Mouse (Mus musculus) heart, postnatal 0 days (tissue): Measurements from ENCODE around the gene Hdgfl2. TPM values are rescaled to one million over a fixed set of nuclear protein-coding genes. Genes with fewer than 3 reads are reported as not detected.

Experiments used
- ATAC-seq: fragments of 200-750 bp; cut with Nextera tagmentation; 2 replicates; pipeline ENCODE4 v1.8.0; 2017; ENCODE audit warnings: low read depth, moderate number of reproducible peaks, moderate library complexity; ENCODE audit not compliant: insufficient read depth
- DNase-seq: peaks from one replicate; pipeline ENCODE4 v3.0.0-alpha.2; 2016; ENCODE audit warnings: low spot score
- H3K27ac ChIP-seq: fragments of 300-500 bp; sonication (generic); 2 replicates; pipeline ENCODE4 v1.5.1; 2014; ENCODE audit warnings: low read depth, mild to moderate bottlenecking
- H3K27me3 ChIP-seq: fragments of 300-500 bp; sonication (generic); 2 replicates; pipeline ENCODE4 v1.6.1; 2014; ENCODE audit warnings: low read length, mixed read lengths; ENCODE audit not compliant: control insufficient read depth, insufficient read depth
- H3K36me3 ChIP-seq: fragments of 300-500 bp; sonication (generic); replicated peaks from 2 replicates; pipeline ENCODE4 v1.6.1; 2014; ENCODE audit warnings: low read length, mixed read lengths; ENCODE audit not compliant: control insufficient read depth, insufficient read depth
- H3K4me1 ChIP-seq: fragments of 300-500 bp; sonication (generic); 2 replicates; pipeline ENCODE4 v1.6.1; 2014; ENCODE audit warnings: antibody characterized with exemption; ENCODE audit not compliant: control insufficient read depth, insufficient read depth
- H3K4me2 ChIP-seq: fragments of 300-500 bp; sonication (generic); 2 replicates; pipeline ENCODE4 v1.6.1; 2014; ENCODE audit warnings: low read depth, mild to moderate bottlenecking, low read length, moderate library complexity
- H3K4me3 ChIP-seq: fragments of 300-500 bp; sonication (generic); 2 replicates; pipeline ENCODE4 v1.5.1; 2014; ENCODE audit warnings: low read depth, low read length
- H3K9ac ChIP-seq: fragments of 300-500 bp; sonication (generic); replicated peaks from 2 replicates; pipeline ENCODE4 v1.6.1; 2014; ENCODE audit warnings: low read depth, low read length, mixed read lengths
- H3K9me3 ChIP-seq: fragments of 300-500 bp; sonication (generic); replicated peaks from 2 replicates; pipeline ENCODE4 v1.6.1; 2016; ENCODE audit warnings: low read length; ENCODE audit not compliant: control insufficient read depth
- CTCF ChIP-seq: IDR thresholded peaks from 2 replicates; pipeline ENCODE4 v1.5.1; 2016; ENCODE audit warnings: antibody characterized with exemption, control low read depth, low read depth
- EP300 ChIP-seq: IDR thresholded peaks from 2 replicates; pipeline ENCODE4 v1.6.1; 2016; ENCODE audit warnings: antibody characterized with exemption, low read depth
- WGBS: fragments of 180-500 bp; shearing (Covaris S2); extraction: QIAGEN DNeasy Blood & Tissue Kit; methylation state at CpG from one replicate; pipeline ENCODE4 v1.1.7; 2014; 5-methylcytosine and 5-hydroxymethylcytosine counted together
- polyA plus RNA-seq: library from polyadenylated mRNA; unstranded; fragments of >200 nt; fragmentation: Nextera tagmentation; extraction: Ambion mirVana; gene quantifications from 2 replicates; pipeline ENCODE4 v1.2.1, GENCODE M21; 2015
- total RNA-seq: library from RNA; depleted of rRNA; stranded (reverse); fragments of >200 nt; gene quantifications from 2 replicates; pipeline ENCODE4 v1.2.3, GENCODE M21; 2014; ENCODE audit warnings: low replicate concordance

Gene Hdgfl2
- total and polyA plus RNA-seq, 2 experiments from 2014 or later = 35.9 to 52.1 TPM

DNA sequence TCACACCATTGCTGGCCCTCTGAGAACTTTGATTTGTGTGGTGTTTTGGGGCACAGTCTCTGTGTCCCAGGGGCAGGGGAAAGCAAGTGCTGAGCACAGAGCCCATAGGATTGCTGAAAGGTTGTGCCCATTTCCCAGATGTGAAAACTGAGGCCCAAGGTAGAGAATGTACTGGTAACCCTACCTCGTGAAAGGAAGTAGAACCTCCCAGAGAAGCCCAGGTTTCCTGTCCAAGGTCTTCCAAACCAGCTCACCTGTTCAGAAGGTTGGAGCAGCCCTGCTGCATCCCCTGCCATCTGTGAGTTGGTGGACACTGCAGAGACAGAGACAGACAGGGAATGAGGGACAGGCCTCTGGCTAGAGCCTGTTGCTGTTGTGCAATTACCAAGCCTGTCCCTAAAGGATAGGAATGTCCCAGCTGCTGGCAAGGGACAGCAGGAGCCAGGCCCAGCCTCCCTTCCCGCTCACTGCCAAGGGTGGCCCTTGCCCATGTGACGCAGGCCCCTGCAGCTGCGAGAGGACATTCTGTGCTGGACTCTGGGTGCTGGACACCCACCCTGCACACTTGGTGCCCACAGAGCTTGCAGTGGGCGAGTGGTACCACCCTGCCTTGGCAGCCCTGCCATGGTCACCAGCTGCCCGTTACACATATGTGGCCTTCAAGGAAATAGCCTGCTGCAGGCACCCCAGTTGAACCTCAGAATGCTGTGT lies 29.1 kb downstream of the Hdgfl2 start:
- Histone ChIP-seq H3K4me2 (peak overlapping the region; percentile 63), H3K9ac (peak overlapping the region; percentile 64), H3K9me3 (no peaks in the 10 kb centered on the region), H3K27ac (peak overlapping the region; percentile 94), H3K36me3 (peaks cover 12% of the 10 kb centered on the region), H3K4me3 (peak overlapping the region; percentile 38), H3K27me3 (no peaks in the 10 kb centered on the region), H3K4me1 (peaks cover 14% of the 10 kb centered on the region)
- DNase-seq (peak; percentile 80), ATAC-seq (peak; percentile 82)
- peak; percentile 96 for TF ChIP-seq EP300
- 0 out of 2 replicates have a peak, but pooled peaks have one; percentile 5 for TF ChIP-seq CTCF
- WGBS = 40% methylated on average over 6 of the region's 6 CpGs

DNA sequence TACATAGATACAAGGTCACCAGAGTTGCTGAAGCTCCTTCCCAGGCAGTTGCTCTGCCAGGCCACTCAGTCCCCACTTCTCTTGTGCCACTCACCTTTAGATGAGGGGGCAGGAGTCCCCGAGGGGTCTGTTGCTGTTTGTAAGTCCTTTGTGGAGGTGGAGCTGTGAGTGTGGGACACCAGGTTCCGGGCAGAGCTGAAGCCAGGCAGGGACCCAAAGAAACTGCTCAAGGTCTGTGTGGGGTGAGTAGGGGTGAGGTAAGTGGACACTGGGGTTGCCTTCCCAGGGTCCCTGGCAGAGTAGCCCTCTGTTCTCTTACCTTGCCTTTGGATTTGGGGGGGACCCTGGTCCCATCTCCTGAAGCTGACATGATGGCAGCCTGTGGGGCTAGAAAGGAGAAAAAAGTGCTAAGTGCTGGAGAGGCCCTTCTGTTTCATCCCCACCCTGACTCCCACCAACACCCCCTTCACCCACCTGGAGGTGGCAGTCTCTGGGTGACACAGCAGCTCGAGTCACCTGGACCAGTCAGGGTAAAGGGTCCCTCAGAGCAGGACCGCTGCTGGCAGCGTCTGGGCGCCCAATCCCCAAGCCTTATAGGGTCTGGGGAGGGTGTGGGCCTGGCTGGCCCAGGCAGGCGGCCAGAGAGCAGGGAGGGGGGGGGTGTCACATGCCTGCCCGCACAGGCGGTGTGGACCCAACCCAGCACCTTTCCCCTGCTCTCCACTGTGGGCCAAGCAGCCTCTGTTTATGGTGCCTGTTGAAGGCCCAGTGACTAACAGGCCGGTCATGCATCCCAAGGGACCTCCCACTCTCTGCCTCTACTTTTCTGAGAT lies 30.0 kb downstream of the Hdgfl2 start, which contains the start of gene Plin4:
Gene Plin4 (minus strand): TSS at position 585 of the 833 bp plus-strand sequence.
- TF ChIP-seq EP300 (peak; percentile 83; the same call in 1 of the 2 replicates), CTCF (0 out of 2 replicates have a peak, but pooled peaks have one; percentile 13)
- Histone ChIP-seq H3K4me1 (peaks cover 14% of the 10 kb centered on the region), H3K36me3 (peaks cover 12% of the 10 kb centered on the region; the same call in 1 of the 2 replicates), H3K4me2 (peak within 1 kb of the TSS; percentile 63), H3K27me3 (no peaks in the 10 kb centered on the region), H3K9ac (peak within 1 kb of the TSS; percentile 64), H3K4me3 (peak within 1 kb of the TSS; percentile 38), H3K27ac (peak within 1 kb of the TSS; percentile 94), H3K9me3 (no peaks in the 10 kb centered on the region)
- peak; percentile 82 for ATAC-seq
- peak; percentile 67 for DNase-seq
- WGBS = 32% methylated on average over 10 of the region's 10 CpGs

DNA sequence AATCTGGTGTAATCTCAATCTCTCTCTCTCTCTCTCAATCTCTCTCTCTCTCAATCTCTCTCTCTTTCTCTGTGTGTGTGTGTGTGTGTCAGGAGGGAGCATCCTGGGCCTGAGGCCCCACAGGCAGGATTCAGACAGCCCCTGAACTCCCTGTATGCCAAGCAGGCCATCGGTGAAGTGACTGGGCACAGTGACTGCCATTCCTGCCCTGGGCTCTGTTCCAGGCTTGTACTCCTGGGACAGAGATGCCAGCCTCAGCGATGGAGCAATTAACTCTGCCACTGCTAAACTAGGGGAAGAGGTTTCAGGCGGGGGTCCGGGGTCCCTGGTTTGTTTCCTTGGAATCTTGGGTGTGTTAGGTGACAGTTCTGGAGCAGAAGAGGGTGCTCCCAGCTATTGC lies 31.1 kb downstream of the Hdgfl2 start:
- no peak for TF ChIP-seq EP300
- no peak for TF ChIP-seq CTCF
- no peak for DNase-seq
- 53% methylated on average over 4 of the region's 4 CpGs for WGBS

DNA sequence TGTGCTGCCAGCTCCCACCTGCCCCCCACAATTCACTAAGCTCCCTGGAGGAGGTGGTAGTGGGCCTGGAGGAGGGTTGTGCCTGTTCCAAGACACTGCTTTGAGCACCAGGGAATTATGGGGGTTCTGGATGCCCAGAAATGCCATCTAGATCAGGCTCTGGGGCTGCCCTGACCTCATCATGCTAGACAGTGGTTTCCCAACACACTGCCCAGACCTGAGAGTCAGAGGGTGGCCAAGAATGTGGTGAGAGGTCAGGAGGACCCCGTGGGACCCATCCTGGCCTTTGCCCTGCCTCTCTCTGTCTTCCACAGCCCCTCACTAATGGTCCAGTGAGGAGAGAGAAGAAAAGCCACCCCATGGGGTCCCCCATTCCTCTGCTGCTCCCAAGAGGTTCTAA lies 31.6 kb downstream of the Hdgfl2 start:
- no peak overlapping the region for H3K4me2 ChIP-seq
- H3K9me3 ChIP-seq = no peaks in the 10 kb centered on the region
- H3K4me1 ChIP-seq = peaks cover 14% of the 10 kb centered on the region
- no peak overlapping the region for H3K9ac ChIP-seq
- peak overlapping the region; percentile 94; the same call in 1 of the 2 replicates for H3K27ac ChIP-seq
- 62% methylated on average over 1 of the region's 1 CpGs for WGBS
- peaks cover 12% of the 10 kb centered on the region; the same call in 1 of the 2 replicates for H3K36me3 ChIP-seq
- ATAC-seq = no peak
- no peak overlapping the region for H3K4me3 ChIP-seq
- no peaks in the 10 kb centered on the region for H3K27me3 ChIP-seq
- no peak for DNase-seq
- TF ChIP-seq EP300 (no peak), CTCF (no peak)

More for the DNA sequence above, 31.1 kb downstream of the Hdgfl2 start:
- Histone ChIP-seq H3K9me3 (no peaks in the 10 kb centered on the region), H3K36me3 (peaks cover 12% of the 10 kb centered on the region; the same call in 1 of the 2 replicates), H3K4me1 (peaks cover 14% of the 10 kb centered on the region), H3K4me2 (no peak overlapping the region), H3K27me3 (no peaks in the 10 kb centered on the region), H3K27ac (peak overlapping the region; percentile 94), H3K4me3 (no peak overlapping the region), H3K9ac (no peak overlapping the region)
- no peak for ATAC-seq

DNA sequence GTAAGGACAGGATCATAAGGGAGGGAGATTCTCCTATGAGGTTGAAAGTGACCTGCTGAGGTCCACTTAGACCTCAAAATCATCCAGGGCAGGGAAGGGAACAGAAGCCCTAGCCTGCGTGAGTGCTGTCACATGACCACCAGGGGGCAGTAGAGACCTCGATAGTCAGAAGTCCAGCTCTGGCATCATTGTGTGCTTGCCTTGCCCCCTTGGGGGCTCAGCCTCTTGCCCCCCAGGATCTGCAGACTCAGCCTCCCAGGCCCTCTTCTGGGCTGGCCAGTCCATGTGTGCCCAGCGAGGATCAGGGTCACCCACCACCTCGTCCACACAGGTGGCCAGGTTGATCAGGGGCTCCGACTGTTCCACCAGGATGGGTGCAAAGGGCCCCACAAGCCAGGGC lies 32.4 kb downstream of the Hdgfl2 start:
- ATAC-seq = no peak; the same call in 1 of the 2 replicates
- Histone ChIP-seq H3K9me3 (no peaks in the 10 kb centered on the region), H3K36me3 (peaks cover 11% of the 10 kb centered on the region; the same call in 1 of the 2 replicates), H3K4me3 (no peak overlapping the region), H3K9ac (no peak overlapping the region), H3K4me2 (no peak overlapping the region), H3K4me1 (peaks cover 15% of the 10 kb centered on the region), H3K27me3 (no peaks in the 10 kb centered on the region), H3K27ac (no peak overlapping the region)
- DNase-seq = peak; percentile 65
- peak; percentile 83 for TF ChIP-seq CTCF
- TF ChIP-seq EP300 = no peak
- WGBS = 52% methylated on average over 5 of the region's 5 CpGs
